Mouse (Mus musculus): Measurements from ENCODE around the gene B3gat2.

- TF ChIP-seq POLR2A (IDR thresholded peaks at IDR 0.05; ENCODE audit: borderline replicate concordance, insufficient read depth, low read length): no peak
- TF ChIP-seq CTCF (IDR thresholded peaks at IDR 0.05; ENCODE audit: borderline replicate concordance, insufficient read depth, low read depth, low read length): no peak
Observed at GRCm38 (mm10) chr1:23798306-23798705, 36.8 kb downstream of the B3gat2 start.

Data from cerebellum, adult 2 months (tissue).